Mouse (Mus musculus) embryonic facial prominence, embryonic 13.5 days (tissue): Measurements from ENCODE around the gene Tm9sf1. TPM values are rescaled to one million over a fixed set of nuclear protein-coding genes. Genes with fewer than 3 reads are reported as not detected.

Source experiments
- ATAC-seq: fragments of 200-750 bp; cut with Nextera tagmentation; 2 replicates; pipeline ENCODE4 v1.8.0; 2017; ENCODE audit warnings: low read depth; ENCODE audit not compliant: insufficient number of reproducible peaks, insufficient read depth, low FRiP score, low TSS enrichment
- H3K27ac ChIP-seq: fragments of 300-500 bp; sonication (generic); 2 replicates; pipeline ENCODE4 v1.5.1; 2015; ENCODE audit warnings: moderate library complexity, mild to moderate bottlenecking, inconsistent platforms
- H3K27me3 ChIP-seq: fragments of 300-500 bp; sonication (generic); 2 replicates; pipeline ENCODE4 v1.6.1; 2015; ENCODE audit warnings: mild to moderate bottlenecking, inconsistent platforms
- H3K36me3 ChIP-seq: fragments of 300-500 bp; sonication (generic); 2 replicates; pipeline ENCODE4 v1.6.1; 2015; ENCODE audit warnings: mild to moderate bottlenecking, inconsistent platforms
- H3K4me1 ChIP-seq: fragments of 300-500 bp; sonication (generic); 2 replicates; pipeline ENCODE4 v1.6.1; 2015; ENCODE audit warnings: inconsistent platforms
- H3K4me2 ChIP-seq: fragments of 300-500 bp; sonication (generic); 2 replicates; pipeline ENCODE4 v1.6.1; 2015; ENCODE audit warnings: moderate library complexity, mild to moderate bottlenecking, inconsistent platforms
- H3K4me3 ChIP-seq: fragments of 300-500 bp; sonication (generic); 2 replicates; pipeline ENCODE4 v1.5.1; 2015; ENCODE audit warnings: mild to moderate bottlenecking, inconsistent platforms
- H3K9ac ChIP-seq: fragments of 300-500 bp; sonication (generic); 2 replicates; pipeline ENCODE4 v1.6.1; 2015; ENCODE audit warnings: mild to moderate bottlenecking, inconsistent platforms
- H3K9me3 ChIP-seq: fragments of 300-500 bp; sonication (generic); 2 replicates; pipeline ENCODE4 v1.6.1; 2016; ENCODE audit warnings: inconsistent platforms
- WGBS: fragments of 180-500 bp; shearing (Covaris S2); methylation state at CpG from one replicate; pipeline ENCODE4 v1.1.7; 2015; ENCODE audit warnings: mixed read lengths; 5-methylcytosine and 5-hydroxymethylcytosine counted together
- polyA plus RNA-seq: library from polyadenylated mRNA; unstranded; fragments of >200 nt; fragmentation: Nextera tagmentation; extraction: Ambion mirVana; gene quantifications from 2 replicates; pipeline ENCODE4 v1.2.1, GENCODE M21; 2015

The Tm9sf1 gene
- polyA plus RNA-seq, 1 experiment from 2014 or later = 106 TPM

- WGBS = 93% methylated on average over 27 of the region's 27 CpGs
- Histone ChIP-seq H3K4me3 (no peak overlapping the region), H3K4me2 (no peak overlapping the region)
Observed at GRCm38 (mm10) chr14:55628077-55628827, 15.4 kb downstream of the Tm9sf1 start.

GRCm38 (mm10) chr14:55618486-55619195 is 25.0 kb downstream of the Tm9sf1 start:
- peaks cover 6% of the 10 kb centered on the region; the same call in 1 of the 2 replicates for H3K4me1 ChIP-seq
- no peaks in the 10 kb centered on the region for H3K9me3 ChIP-seq
- 41% methylated on average over 22 of the region's 22 CpGs for WGBS
- H3K27ac ChIP-seq = no peak overlapping the region
- peak overlapping the region; percentile 44 for H3K4me2 ChIP-seq
- no peaks in the 10 kb centered on the region for H3K27me3 ChIP-seq
- H3K9ac ChIP-seq = peak overlapping the region; percentile 46; the same call in 1 of the 2 replicates
- no peak for ATAC-seq
- peaks cover under 1% of the 10 kb centered on the region; the same call in 1 of the 2 replicates for H3K36me3 ChIP-seq
- peak overlapping the region; percentile 11 for H3K4me3 ChIP-seq

More at GRCm38 (mm10) chr14:55628077-55628827, 15.4 kb downstream of the Tm9sf1 start:
- Histone ChIP-seq H3K27ac (no peak overlapping the region), H3K36me3 (peaks cover 96% of the 10 kb centered on the region), H3K4me1 (no peaks in the 10 kb centered on the region), H3K9ac (no peak overlapping the region), H3K27me3 (no peaks in the 10 kb centered on the region), H3K9me3 (no peaks in the 10 kb centered on the region)
- no peak for ATAC-seq

DNA sequence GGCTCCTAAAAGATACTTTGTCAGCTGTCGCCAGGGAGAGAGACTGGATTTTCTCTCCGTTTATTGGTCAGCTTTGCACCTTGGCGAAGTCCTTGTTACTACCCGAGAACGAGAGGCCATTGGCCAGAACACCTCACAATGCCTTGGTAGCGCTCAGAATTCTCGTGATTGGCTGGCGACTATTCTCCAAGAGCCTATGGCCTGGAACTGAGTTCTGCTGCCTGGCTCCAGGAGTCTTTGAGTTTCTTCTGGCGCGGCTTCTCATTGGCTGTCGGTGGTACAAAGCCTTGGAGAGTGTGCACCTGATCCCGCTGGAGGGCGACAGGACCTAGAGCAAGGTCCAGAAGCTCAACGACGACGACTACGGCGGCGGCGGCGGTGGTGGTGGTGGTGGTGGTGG is 25.8 kb downstream of the Tm9sf1 start, which contains the start of gene Rec8:
TSS of gene Rec8 (plus strand) at position 216 of the 400 bp plus-strand sequence.
- Histone ChIP-seq H3K4me3 (peak within 1 kb of the TSS; percentile 11), H3K9ac (peak within 1 kb of the TSS; percentile 46; the same call in 1 of the 2 replicates), H3K36me3 (no peaks in the 10 kb centered on the region), H3K4me2 (peak within 1 kb of the TSS; percentile 44), H3K9me3 (no peaks in the 10 kb centered on the region), H3K27ac (no peak within 1 kb of the TSS), H3K4me1 (peaks cover 6% of the 10 kb centered on the region; the same call in 1 of the 2 replicates), H3K27me3 (no peaks in the 10 kb centered on the region)
- 27% methylated on average over 21 of the region's 21 CpGs for WGBS
- ATAC-seq = no peak

DNA sequence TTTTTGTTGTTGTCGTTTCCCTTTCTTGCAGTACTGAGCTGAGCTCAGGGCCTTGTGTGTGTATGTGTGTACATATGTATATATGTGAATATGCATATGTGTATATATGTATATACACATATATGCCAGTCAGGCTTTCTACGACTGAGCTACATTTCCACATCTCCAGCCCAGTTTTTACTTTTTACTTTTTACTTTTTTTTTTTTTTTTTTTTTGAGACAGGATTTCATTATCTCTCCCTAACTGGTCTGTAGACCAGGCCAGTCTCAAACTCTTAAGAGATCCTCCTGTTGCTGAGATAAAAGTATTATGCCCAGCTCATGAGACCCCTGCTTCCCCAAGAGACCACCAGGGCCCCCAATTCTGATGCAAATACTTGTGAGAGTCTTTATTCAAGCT is 26.8 kb downstream of the Tm9sf1 start:
- Histone ChIP-seq H3K27ac (no peak overlapping the region), H3K9ac (no peak overlapping the region), H3K4me2 (no peak overlapping the region), H3K4me3 (no peak overlapping the region), H3K36me3 (no peaks in the 10 kb centered on the region), H3K9me3 (no peaks in the 10 kb centered on the region), H3K4me1 (peaks cover 6% of the 10 kb centered on the region; the same call in 1 of the 2 replicates), H3K27me3 (no peaks in the 10 kb centered on the region)
- ATAC-seq = no peak
- 75% methylated on average over 2 of the region's 2 CpGs for WGBS

DNA sequence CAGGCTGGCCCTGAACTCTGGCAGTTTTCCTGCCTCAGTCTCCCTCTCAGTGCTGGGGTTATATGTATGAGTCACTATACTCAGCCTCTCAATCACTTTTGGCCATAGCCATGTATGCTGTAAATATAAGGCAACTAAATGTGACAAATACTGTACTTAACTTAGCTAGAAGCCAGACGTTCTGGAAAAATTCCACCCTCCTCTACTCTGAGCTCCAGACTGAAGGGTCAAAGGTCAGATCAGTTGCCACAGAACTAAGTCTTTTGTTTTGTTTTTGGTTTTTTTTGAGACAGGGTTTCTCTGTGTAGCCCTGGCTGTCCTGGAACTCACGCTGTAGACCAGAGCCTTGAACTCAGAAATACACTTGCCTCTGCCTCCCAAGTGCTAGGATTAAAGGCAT is 27.7 kb downstream of the Tm9sf1 start:
- no peaks in the 10 kb centered on the region for H3K9me3 ChIP-seq
- no peak for ATAC-seq
- H3K27me3 ChIP-seq = no peaks in the 10 kb centered on the region
- no peak overlapping the region for H3K9ac ChIP-seq
- no peaks in the 10 kb centered on the region for H3K36me3 ChIP-seq
- no peak overlapping the region for H3K4me3 ChIP-seq
- peaks cover 6% of the 10 kb centered on the region; the same call in 1 of the 2 replicates for H3K4me1 ChIP-seq
- no peak overlapping the region for H3K4me2 ChIP-seq
- 38% methylated on average over 2 of the region's 2 CpGs for WGBS
- H3K27ac ChIP-seq = no peak overlapping the region

- 77% methylated on average over 7 of the region's 7 CpGs for WGBS
- no peak overlapping the region for H3K4me2 ChIP-seq
- H3K9ac ChIP-seq = no peak overlapping the region
- H3K27me3 ChIP-seq = no peaks in the 10 kb centered on the region
- no peak overlapping the region for H3K4me3 ChIP-seq
- no peak for ATAC-seq
- peaks cover 3% of the 10 kb centered on the region; the same call in 1 of the 2 replicates for H3K36me3 ChIP-seq
- H3K4me1 ChIP-seq = peaks cover 6% of the 10 kb centered on the region; the same call in 1 of the 2 replicates
- no peaks in the 10 kb centered on the region for H3K9me3 ChIP-seq
- H3K27ac ChIP-seq = no peak overlapping the region
Observed at GRCm38 (mm10) chr14:55614565-55615178, 28.9 kb downstream of the Tm9sf1 start.

DNA sequence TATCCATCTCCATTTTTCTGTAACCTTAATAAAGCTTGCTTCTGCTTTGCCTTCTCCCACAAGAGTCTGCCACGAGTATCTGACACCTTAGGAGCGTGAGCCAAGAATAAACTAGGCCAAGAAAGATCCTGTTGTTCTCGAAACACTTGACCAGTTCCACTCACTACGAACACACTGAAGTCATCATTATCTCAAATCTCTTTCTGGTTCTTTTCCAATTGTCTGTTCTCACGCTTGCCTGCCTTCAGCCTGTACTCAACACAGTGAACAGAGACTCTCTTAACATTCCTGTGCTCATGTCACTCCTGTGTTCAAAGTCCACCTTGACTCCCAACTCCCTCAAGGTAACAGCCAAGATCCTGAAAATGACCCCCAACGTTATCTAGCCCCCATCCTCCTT is 30.3 kb downstream of the Tm9sf1 start:
- WGBS = 69% methylated on average over 6 of the region's 6 CpGs
- no peaks in the 10 kb centered on the region for H3K9me3 ChIP-seq
- H3K36me3 ChIP-seq = peaks cover 16% of the 10 kb centered on the region
- ATAC-seq = no peak
- H3K27me3 ChIP-seq = no peaks in the 10 kb centered on the region
- no peak overlapping the region for H3K4me2 ChIP-seq
- H3K4me3 ChIP-seq = no peak overlapping the region
- H3K27ac ChIP-seq = no peak overlapping the region
- no peak overlapping the region for H3K9ac ChIP-seq
- H3K4me1 ChIP-seq = peaks cover under 1% of the 10 kb centered on the region; the same call in 1 of the 2 replicates

- Histone ChIP-seq H3K9ac (0 out of 2 replicates have a peak overlapping the region, but pooled peaks have one; percentile 12), H3K4me3 (no peak overlapping the region), H3K9me3 (no peaks in the 10 kb centered on the region), H3K27ac (no peak overlapping the region), H3K27me3 (no peaks in the 10 kb centered on the region), H3K4me2 (no peak overlapping the region), H3K4me1 (peaks cover 12% of the 10 kb centered on the region), H3K36me3 (peaks cover 45% of the 10 kb centered on the region)
- WGBS = 97% methylated on average over 6 of the region's 6 CpGs
- ATAC-seq = no peak
Observed at GRCm38 (mm10) chr14:55608339-55608738, 35.3 kb downstream of the Tm9sf1 start.

- 89% methylated on average over 16 of the region's 16 CpGs for WGBS
- no peak for ATAC-seq
- Histone ChIP-seq H3K9ac (no peak overlapping the region), H3K27me3 (no peaks in the 10 kb centered on the region), H3K4me1 (peaks cover 15% of the 10 kb centered on the region), H3K4me2 (no peak overlapping the region), H3K36me3 (peaks cover 69% of the 10 kb centered on the region), H3K27ac (no peak overlapping the region), H3K9me3 (no peaks in the 10 kb centered on the region), H3K4me3 (no peak overlapping the region)
Observed at GRCm38 (mm10) chr14:55605743-55606459, 37.7 kb downstream of the Tm9sf1 start.

- Histone ChIP-seq H3K9ac (no peak overlapping the region), H3K27me3 (no peaks in the 10 kb centered on the region), H3K27ac (peak overlapping the region; percentile 72; the same call in 1 of the 2 replicates), H3K36me3 (peaks cover 78% of the 10 kb centered on the region), H3K4me1 (peaks cover 15% of the 10 kb centered on the region), H3K4me3 (no peak overlapping the region), H3K4me2 (peak overlapping the region; percentile 62), H3K9me3 (no peaks in the 10 kb centered on the region)
- WGBS = 78% methylated on average over 11 of the region's 11 CpGs
- ATAC-seq = no peak
Observed at GRCm38 (mm10) chr14:55604823-55605222, 38.8 kb downstream of the Tm9sf1 start.
